ENCODE assay signal across 26 mouse cellular contexts in the genomic region with DNA sequence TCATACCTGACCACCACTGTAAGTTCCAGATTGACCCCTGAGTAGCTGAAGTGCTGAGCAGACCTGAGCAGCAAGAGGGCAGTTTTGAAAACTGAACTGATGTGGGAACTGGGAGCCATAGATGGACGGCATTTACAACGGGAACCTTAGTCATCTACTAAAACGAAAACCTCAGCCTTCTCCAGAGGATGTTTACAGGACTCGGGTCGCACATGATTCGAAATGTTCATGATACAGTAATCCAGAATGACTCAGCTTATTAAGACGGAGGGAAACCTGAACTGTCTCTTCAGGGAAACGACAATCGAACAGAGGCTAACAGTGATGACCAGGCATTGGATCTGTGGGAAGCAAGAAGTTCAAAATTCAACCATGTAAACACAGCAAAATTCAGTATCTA. TPM values are rescaled to one million over a fixed set of nuclear protein-coding genes. Genes with fewer than 3 reads are reported as not detected.
"Had no signal": no experiment of that assay in that cellular context is flagged by ENCODE, and none has a peak within 500 bp of the region (broad histone marks: within the 10 kb centered on the region; RNA-seq: fewer than 3 reads in every experiment).

No protein-coding gene starts in this region.

- H3K4me3 ChIP-seq: gastrocnemius, adult 2 months; hindbrain, embryonic 10.5 days; hindbrain, embryonic 12.5 days; intestine, embryonic 15.5 days; kidney, embryonic 15.5 days; layer of hippocampus, adult 2 months; left cerebral cortex, adult 2 months; limb, embryonic 13.5 days; limb, embryonic 15.5 days; liver, embryonic 12.5 days had no signal

- DNase-seq: gastrocnemius, adult 2 months; gastrocnemius, postnatal 10 days; gastrocnemius, postnatal 25 days; heart, adult 18-20 months; heart, postnatal 10 days; heart, postnatal 4 days; kidney, adult 18-20 months; kidney, adult 8-10 months; kidney, postnatal 14 days; kidney, postnatal 36 days; left cerebral cortex, postnatal 4 days had no signal

- H3K4me2 ChIP-seq: heart, embryonic 11.5 days; hindbrain, embryonic 12.5 days; hindbrain, embryonic 14.5 days; intestine, embryonic 15.5 days; kidney, embryonic 15.5 days; limb, embryonic 13.5 days; limb, embryonic 15.5 days; liver, embryonic 12.5 days had no signal

- H3K36me3 ChIP-seq: hindbrain, embryonic 10.5 days; hindbrain, embryonic 12.5 days; intestine, embryonic 15.5 days; kidney, embryonic 15.5 days; limb, embryonic 13.5 days; limb, embryonic 15.5 days; liver, embryonic 12.5 days had no signal

- H3K27me3 ChIP-seq: hindbrain, embryonic 12.5 days; intestine, embryonic 15.5 days; kidney, embryonic 15.5 days; limb, embryonic 13.5 days; limb, embryonic 15.5 days; liver, embryonic 12.5 days had no signal

RNA-seq across cellular contexts. Expression of gene Tdrd6, which starts 10.9 kb away (rescaled TPM):
- polyA plus RNA-seq: inflammation-experienced regulatory T-cells, adult 6 months; large intestine, adult 2 months; liver, adult 2 months; liver, embryonic 12.5 days; liver, embryonic 16.5 days had no signal
